Mouse (Mus musculus): ENCODE results near the gene Selenoh.

DNA sequence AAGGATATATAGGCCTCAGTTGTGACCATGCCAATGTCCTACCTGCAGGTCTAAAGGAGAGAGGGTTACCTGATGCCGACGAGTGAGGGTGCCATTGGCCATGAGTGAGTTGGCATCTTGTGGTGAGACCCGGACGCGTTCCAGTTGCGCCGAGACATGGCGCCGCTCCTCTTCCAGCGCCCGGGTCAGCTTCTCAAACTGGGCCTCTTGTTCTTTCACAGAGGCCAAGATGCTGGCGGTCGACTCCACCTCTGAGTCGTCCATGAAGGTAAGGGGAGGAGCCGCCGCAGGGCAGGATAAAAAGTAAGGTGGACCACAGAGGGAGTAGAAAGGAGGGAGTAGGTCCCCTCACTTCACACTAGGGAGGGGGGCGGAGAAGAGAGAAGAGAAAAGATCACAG, 46.4 kb downstream of the Selenoh start:
- TF ChIP-seq EP300 (IDR thresholded peaks at IDR 0.05) (no peak), CTCF (IDR thresholded peaks at IDR 0.05) (no peak)
